Mouse (Mus musculus) hindbrain, embryonic 13.5 days (tissue): ENCODE data around the gene Gpc3. TPM values are rescaled to one million over a fixed set of nuclear protein-coding genes. Genes with fewer than 3 reads are reported as not detected.

Experiments used
- ATAC-seq: fragments of 200-750 bp; cut with Nextera tagmentation; 2 replicates; pipeline ENCODE4 v1.8.0; 2017; ENCODE audit warnings: moderate TSS enrichment; ENCODE audit not compliant: low FRiP score
- H3K27ac ChIP-seq: fragments of 300-500 bp; sonication (generic); 2 replicates; pipeline ENCODE4 v1.5.1; 2015; ENCODE audit warnings: inconsistent platforms, mild to moderate bottlenecking, moderate library complexity
- H3K27me3 ChIP-seq: fragments of 300-500 bp; sonication (generic); 2 replicates; pipeline ENCODE4 v1.6.1; 2015; ENCODE audit warnings: mild to moderate bottlenecking, inconsistent platforms
- H3K36me3 ChIP-seq: fragments of 300-500 bp; sonication (generic); 2 replicates; pipeline ENCODE4 v1.6.1; 2015; ENCODE audit warnings: mild to moderate bottlenecking, inconsistent platforms
- H3K4me1 ChIP-seq: fragments of 300-500 bp; sonication (generic); replicated peaks from 2 replicates; pipeline ENCODE4 v1.6.1; 2015; ENCODE audit warnings: inconsistent platforms
- H3K4me2 ChIP-seq: fragments of 300-500 bp; sonication (generic); 2 replicates; pipeline ENCODE4 v1.6.1; 2015; ENCODE audit warnings: inconsistent platforms, mild to moderate bottlenecking, moderate library complexity
- H3K4me3 ChIP-seq: fragments of 300-500 bp; sonication (generic); 2 replicates; pipeline ENCODE4 v1.5.1; 2015; ENCODE audit warnings: mild to moderate bottlenecking, inconsistent platforms
- H3K9ac ChIP-seq: fragments of 300-500 bp; sonication (generic); 2 replicates; pipeline ENCODE4 v1.6.1; 2015; ENCODE audit warnings: mild to moderate bottlenecking, inconsistent platforms
- H3K9me3 ChIP-seq: fragments of 300-500 bp; sonication (generic); 2 replicates; pipeline ENCODE4 v1.6.1; 2016; ENCODE audit warnings: inconsistent platforms
- WGBS: fragments of 180-500 bp; shearing (Covaris S2); methylation state at CpG from one replicate; pipeline ENCODE4 v1.1.7; 2015; 5-methylcytosine and 5-hydroxymethylcytosine counted together
- polyA plus RNA-seq: library from polyadenylated mRNA; unstranded; fragments of >200 nt; fragmentation: Nextera tagmentation; extraction: Ambion mirVana; gene quantifications from 2 replicates; pipeline ENCODE4 v1.2.1, GENCODE M21; 2015

The Gpc3 gene
- polyA plus RNA-seq, 1 experiment from 2014 or later = 110 TPM

DNA sequence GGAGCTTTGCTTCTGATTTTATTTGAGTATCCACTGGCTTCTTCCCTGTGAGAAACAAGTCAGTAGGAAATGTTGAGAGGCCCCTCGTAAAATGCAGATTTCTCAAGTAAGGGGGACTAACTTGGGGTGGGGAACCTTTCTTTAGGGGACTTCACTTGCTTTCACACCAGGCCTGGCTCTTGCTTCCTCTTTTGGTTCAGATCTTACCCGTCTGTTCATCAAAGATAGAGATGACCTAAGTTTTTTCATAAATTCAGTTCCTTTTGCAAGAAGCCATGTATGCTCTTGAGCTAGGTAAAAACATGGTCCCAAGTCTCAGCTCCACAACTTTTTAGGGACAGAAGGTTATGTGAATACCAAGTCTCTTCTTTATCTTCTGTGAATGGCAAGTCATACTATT, 164.6 kb downstream of the Gpc3 start:
- WGBS = 69% methylated on average over 2 of the region's 2 CpGs
- no peak overlapping the region for H3K9ac ChIP-seq
- no peaks in the 10 kb centered on the region for H3K27me3 ChIP-seq
- no peaks in the 10 kb centered on the region for H3K4me1 ChIP-seq
- H3K4me3 ChIP-seq = no peak overlapping the region
- no peak overlapping the region for H3K4me2 ChIP-seq
- H3K36me3 ChIP-seq = no peaks in the 10 kb centered on the region
- no peak overlapping the region for H3K27ac ChIP-seq
- H3K9me3 ChIP-seq = no peaks in the 10 kb centered on the region
- ATAC-seq = no peak

DNA sequence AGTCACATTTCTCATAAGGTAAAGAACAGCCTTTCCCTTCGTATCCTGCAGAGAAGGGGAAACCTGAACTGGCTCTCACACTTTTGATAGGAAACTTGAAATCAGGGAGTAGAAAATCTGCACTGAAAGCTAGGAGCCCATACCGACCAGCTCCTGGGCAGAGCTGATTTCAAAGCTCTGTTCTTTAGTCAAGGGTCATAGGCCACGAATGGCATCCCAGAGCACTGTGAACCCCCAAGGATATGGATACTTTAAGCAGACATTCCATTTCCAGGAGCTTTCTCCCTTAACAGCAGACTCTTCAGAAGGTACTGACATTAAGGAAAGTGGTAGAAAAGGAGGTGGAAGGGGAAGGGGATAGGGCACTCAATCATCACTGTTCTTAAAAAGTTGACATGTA, 165.3 kb downstream of the Gpc3 start:
- Histone ChIP-seq H3K9ac (no peak overlapping the region), H3K9me3 (no peaks in the 10 kb centered on the region), H3K4me1 (no peaks in the 10 kb centered on the region), H3K27me3 (no peaks in the 10 kb centered on the region), H3K36me3 (no peaks in the 10 kb centered on the region), H3K4me2 (no peak overlapping the region), H3K4me3 (no peak overlapping the region), H3K27ac (no peak overlapping the region)
- WGBS = 43% methylated on average over 3 of the region's 3 CpGs
- ATAC-seq = no peak

DNA sequence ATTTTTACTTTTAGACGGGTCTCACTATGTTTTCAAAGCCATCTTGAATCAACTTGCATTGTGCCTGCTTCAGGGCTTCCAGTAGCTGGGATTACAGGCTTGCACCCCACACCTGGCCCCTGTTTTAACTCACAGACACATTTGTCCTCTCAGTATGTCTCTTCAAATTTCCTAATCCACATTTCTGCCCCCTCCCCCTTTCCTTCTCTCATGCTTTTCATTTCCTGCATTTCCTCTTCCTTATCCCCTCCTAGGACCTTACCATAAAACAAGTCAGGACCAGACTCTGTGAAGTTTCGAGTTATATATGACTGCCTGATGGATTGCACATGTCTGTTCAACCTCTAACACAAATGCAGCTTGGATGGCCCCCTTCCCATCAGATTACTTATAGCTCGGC, 167.2 kb downstream of the Gpc3 start:
- WGBS = 81% methylated on average over 3 of the region's 3 CpGs
- Histone ChIP-seq H3K4me1 (no peaks in the 10 kb centered on the region), H3K27me3 (no peaks in the 10 kb centered on the region), H3K9ac (no peak overlapping the region), H3K9me3 (no peaks in the 10 kb centered on the region), H3K27ac (no peak overlapping the region), H3K4me2 (no peak overlapping the region), H3K4me3 (no peak overlapping the region), H3K36me3 (no peaks in the 10 kb centered on the region)
- ATAC-seq = no peak

DNA sequence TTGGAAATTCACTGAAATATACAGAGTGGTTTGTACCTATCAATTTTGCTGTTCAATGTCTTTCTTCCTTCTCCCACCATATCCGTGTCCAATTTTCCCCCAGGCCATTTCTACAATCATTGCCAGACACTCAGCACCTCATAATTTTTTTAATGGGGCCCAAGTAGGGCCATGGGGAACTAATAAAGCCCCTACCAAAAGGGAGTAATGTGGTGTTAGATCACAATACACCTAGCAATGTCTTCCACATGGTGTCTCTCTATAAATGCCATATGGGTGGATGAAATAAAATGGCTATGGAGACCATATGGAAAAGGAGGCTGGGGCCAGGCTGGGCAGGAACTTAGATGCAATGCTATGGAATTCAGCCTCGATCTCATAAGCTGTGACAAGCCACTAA, 168.8 kb downstream of the Gpc3 start:
- Histone ChIP-seq H3K9ac (no peak overlapping the region), H3K27me3 (no peaks in the 10 kb centered on the region), H3K9me3 (no peaks in the 10 kb centered on the region), H3K4me3 (no peak overlapping the region), H3K36me3 (no peaks in the 10 kb centered on the region), H3K27ac (no peak overlapping the region), H3K4me2 (no peak overlapping the region), H3K4me1 (no peaks in the 10 kb centered on the region)
- 72% methylated on average over 2 of the region's 2 CpGs for WGBS
- no peak for ATAC-seq

DNA sequence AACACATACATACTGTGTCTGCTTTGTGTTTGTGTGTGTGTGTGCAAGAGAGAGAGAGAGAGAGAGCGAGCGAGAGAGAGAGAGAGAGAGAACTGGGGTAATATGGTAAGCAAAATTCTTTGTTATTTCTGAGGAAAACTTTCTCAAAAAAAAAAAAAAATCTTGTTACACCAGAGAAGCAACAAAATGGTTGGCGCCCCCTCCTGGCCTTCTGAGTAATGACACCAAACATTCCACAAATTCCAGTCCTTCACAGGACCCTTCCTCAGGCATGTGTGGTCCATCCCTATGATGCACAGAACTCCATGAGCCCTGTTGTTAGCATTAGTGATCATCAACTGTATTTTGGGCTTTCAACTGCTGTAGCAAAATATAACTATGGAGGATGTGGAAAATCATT, 172.0 kb downstream of the Gpc3 start:
- no peak overlapping the region for H3K9ac ChIP-seq
- H3K4me3 ChIP-seq = no peak overlapping the region
- no peaks in the 10 kb centered on the region for H3K9me3 ChIP-seq
- H3K4me2 ChIP-seq = no peak overlapping the region
- ATAC-seq = no peak
- H3K27me3 ChIP-seq = no peaks in the 10 kb centered on the region
- 58% methylated on average over 3 of the region's 3 CpGs for WGBS
- H3K27ac ChIP-seq = no peak overlapping the region
- H3K36me3 ChIP-seq = no peaks in the 10 kb centered on the region
- no peaks in the 10 kb centered on the region for H3K4me1 ChIP-seq

DNA sequence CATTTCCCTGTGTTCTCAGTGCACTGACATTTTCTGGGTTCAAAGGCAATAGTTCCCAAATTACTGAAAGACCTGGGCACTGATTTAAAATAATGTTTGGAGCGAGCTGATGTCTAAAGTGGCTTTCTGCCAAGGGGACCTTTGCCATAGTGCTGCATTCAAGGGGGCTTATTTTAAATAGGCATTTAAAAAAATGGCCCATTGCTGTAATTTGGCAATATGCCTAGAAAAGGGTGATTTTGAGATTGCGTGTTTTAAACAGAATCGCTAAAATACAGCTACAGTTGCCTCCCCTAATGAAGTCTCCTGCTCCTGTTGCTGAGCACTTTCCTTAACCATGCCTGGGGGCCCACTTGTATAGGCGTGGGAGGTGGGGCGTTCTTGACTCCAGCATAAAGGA, 174.3 kb downstream of the Gpc3 start:
- H3K9ac ChIP-seq = no peak overlapping the region
- H3K4me1 ChIP-seq = no peaks in the 10 kb centered on the region
- no peaks in the 10 kb centered on the region for H3K27me3 ChIP-seq
- ATAC-seq = no peak
- no peak overlapping the region for H3K27ac ChIP-seq
- H3K4me2 ChIP-seq = no peak overlapping the region
- 68% methylated on average over 5 of the region's 5 CpGs for WGBS
- H3K4me3 ChIP-seq = no peak overlapping the region
- H3K36me3 ChIP-seq = no peaks in the 10 kb centered on the region
- no peaks in the 10 kb centered on the region for H3K9me3 ChIP-seq

DNA sequence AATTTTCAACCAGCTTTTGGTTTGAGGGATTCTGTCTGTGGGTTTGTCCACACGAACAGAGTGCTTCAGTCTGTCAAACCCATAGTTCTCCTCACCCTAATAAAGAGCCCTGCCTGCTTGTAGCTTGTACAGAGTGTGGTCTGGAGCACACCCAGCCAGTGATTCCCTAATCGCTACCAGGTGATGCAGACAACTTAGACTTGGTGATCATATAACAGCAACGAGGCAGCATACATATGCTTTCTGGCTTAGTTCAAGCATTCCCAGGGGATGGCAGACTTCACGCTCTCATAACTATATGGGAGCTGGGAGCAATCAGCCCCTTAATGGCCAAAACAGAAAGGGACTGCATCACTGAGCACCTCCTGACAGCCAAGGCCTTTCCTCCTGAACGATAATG, 188.1 kb downstream of the Gpc3 start:
- Histone ChIP-seq H3K27ac (no peak overlapping the region), H3K4me3 (no peak overlapping the region), H3K27me3 (no peaks in the 10 kb centered on the region), H3K9me3 (no peaks in the 10 kb centered on the region), H3K9ac (no peak overlapping the region), H3K4me2 (no peak overlapping the region), H3K4me1 (no peaks in the 10 kb centered on the region), H3K36me3 (no peaks in the 10 kb centered on the region)
- WGBS = 83% methylated on average over 5 of the region's 5 CpGs
- no peak for ATAC-seq

DNA sequence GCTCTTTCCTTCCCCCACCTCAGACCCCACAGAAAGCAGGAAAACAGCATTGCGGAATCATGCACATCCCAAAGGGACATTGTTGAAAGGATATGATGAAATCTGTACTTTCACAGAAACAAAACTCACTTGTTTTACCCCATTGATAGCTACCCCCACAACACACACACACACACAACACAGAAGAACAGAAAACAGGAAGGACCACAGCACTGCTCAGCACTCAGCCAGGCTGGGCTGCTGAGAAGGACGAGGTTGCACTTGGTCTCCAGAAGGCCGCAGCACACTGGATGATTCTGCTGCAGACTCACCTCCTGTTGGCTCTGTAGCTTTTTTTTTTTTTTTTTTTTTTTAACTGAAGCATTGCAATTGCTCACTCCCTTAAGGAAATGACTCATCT, 193.9 kb downstream of the Gpc3 start:
- ATAC-seq = no peak
- no peaks in the 10 kb centered on the region for H3K9me3 ChIP-seq
- H3K4me1 ChIP-seq = no peaks in the 10 kb centered on the region
- H3K27ac ChIP-seq = no peak overlapping the region
- no peaks in the 10 kb centered on the region for H3K27me3 ChIP-seq
- 80% methylated on average over 3 of the region's 3 CpGs for WGBS
- H3K4me3 ChIP-seq = no peak overlapping the region
- H3K9ac ChIP-seq = no peak overlapping the region
- H3K4me2 ChIP-seq = no peak overlapping the region
- H3K36me3 ChIP-seq = no peaks in the 10 kb centered on the region

DNA sequence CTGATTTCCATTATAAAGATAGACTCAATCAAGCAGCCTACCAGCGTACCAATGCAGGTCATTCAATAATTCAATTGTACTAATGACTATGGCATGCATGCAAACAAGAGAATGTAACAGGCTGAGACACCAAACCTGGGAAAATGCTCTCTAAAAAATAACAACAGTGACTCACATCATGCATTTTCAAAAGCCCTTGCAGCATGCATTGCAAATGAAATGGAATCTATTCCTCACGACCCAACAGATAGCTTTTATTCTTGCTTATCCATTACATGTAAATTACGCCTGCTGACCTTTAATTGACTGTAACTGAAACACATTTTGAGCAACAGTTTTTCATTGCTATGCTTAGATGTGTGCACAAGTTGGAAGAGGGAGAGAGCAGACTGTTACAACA, 200.8 kb downstream of the Gpc3 start:
- WGBS = 47% methylated on average over 3 of the region's 3 CpGs
- no peaks in the 10 kb centered on the region for H3K4me1 ChIP-seq

DNA sequence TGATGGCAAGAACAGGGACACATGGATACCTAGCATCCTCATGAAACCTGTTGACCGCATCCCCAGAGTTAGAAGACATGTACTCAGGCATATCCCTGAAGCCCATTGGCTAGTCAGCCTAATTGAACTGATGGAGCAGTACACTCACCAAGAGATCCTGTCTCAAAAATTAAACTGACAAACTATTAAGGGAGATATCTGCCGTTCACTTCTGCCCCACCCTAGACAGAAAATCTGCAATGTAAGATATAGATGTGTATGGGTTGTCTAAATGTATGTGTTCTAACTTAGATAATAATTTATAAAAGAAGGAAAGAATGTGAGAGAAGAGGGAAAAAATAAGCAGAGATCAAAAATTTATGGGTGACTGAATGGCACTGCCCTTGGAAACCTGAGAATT, 212.6 kb downstream of the Gpc3 start:
- Histone ChIP-seq H3K27me3 (no peaks in the 10 kb centered on the region), H3K9ac (no peak overlapping the region), H3K27ac (no peak overlapping the region), H3K9me3 (no peaks in the 10 kb centered on the region), H3K4me2 (no peak overlapping the region), H3K4me3 (no peak overlapping the region), H3K4me1 (no peaks in the 10 kb centered on the region), H3K36me3 (no peaks in the 10 kb centered on the region)
- ATAC-seq = no peak
- 94% methylated on average over 2 of the region's 2 CpGs for WGBS

More for the DNA sequence above, 200.8 kb downstream of the Gpc3 start:
- no peak overlapping the region for H3K4me3 ChIP-seq
- no peak overlapping the region for H3K9ac ChIP-seq
- no peak overlapping the region for H3K27ac ChIP-seq
- no peak for ATAC-seq
- no peaks in the 10 kb centered on the region for H3K36me3 ChIP-seq
- H3K27me3 ChIP-seq = no peaks in the 10 kb centered on the region
- no peaks in the 10 kb centered on the region for H3K9me3 ChIP-seq
- no peak overlapping the region for H3K4me2 ChIP-seq

DNA sequence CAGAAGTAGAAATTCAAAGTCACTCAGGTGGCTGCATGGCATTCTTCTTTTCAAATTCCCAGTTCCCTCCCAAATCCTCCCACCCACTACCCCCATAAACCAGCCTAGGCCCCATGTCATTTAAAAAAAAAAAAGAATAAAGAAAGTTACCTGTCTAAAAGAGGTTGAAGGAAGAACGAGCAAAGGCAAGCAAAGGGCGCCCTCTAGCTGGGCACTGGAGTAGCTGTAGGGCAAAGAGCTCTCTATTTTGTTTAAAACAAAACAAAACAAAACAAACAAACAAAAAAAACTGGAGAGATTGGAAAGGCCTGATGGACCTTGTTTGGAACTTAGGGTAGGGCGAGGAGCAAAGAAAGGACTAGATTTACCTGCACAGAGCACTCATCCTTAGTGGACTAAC, 238.6 kb downstream of the Gpc3 start:
- Histone ChIP-seq H3K27me3 (peaks cover 10% of the 10 kb centered on the region; the same call in 1 of the 2 replicates), H3K4me3 (no peak overlapping the region), H3K9me3 (no peaks in the 10 kb centered on the region), H3K36me3 (no peaks in the 10 kb centered on the region), H3K4me2 (no peak overlapping the region), H3K27ac (no peak overlapping the region), H3K4me1 (no peaks in the 10 kb centered on the region), H3K9ac (no peak overlapping the region)
- 60% methylated on average over 3 of the region's 3 CpGs for WGBS
- ATAC-seq = no peak

DNA sequence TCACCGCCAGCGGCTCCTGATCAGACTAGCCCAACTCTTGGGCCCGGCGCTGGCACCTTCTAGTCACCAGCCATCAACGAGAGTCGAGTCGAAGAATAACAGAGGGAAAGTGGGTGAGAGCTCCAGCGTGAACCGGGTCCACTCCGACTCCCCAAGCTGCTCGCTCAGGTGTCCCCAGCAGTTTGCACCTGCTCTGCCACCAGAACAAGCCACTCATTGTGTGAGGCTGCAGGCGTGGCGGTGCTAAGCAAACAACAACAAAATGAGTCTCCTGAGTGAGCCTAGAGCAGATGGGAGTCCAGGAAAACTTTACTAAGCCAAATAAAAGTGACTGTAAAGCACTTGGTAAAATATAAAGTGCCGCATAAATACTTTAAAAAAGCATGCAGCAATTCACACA, 239.5 kb downstream of the Gpc3 start:
- Histone ChIP-seq H3K27ac (no peak overlapping the region), H3K36me3 (no peaks in the 10 kb centered on the region), H3K4me2 (no peak overlapping the region), H3K4me3 (no peak overlapping the region), H3K27me3 (peaks cover 10% of the 10 kb centered on the region; the same call in 1 of the 2 replicates), H3K9me3 (no peaks in the 10 kb centered on the region), H3K9ac (no peak overlapping the region), H3K4me1 (peaks cover 5% of the 10 kb centered on the region; the same call in 1 of the 2 replicates)
- 82% methylated on average over 14 of the region's 14 CpGs for WGBS
- ATAC-seq = no peak

DNA sequence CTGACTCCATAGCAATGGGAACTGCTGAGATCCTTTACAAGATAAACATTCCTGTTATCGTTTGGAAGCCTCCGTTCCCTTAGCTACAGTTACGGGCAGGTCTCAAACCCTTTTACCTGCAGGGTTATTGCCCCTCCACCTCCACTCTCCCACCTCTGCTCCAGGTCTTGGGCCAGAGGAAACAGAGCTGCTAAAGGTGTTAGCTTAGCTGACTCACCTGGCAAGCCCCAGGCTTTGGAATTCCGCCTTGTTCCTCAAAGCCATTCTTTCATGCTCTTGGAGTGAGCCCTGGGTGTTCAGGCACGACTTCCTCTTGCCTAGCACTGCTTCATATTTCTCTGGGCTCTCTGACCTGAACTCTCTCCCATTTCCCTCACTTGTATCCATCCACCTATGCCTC, 241.3 kb downstream of the Gpc3 start:
- H3K4me3 ChIP-seq = no peak overlapping the region
- no peak overlapping the region for H3K27ac ChIP-seq
- no peak for ATAC-seq
- H3K27me3 ChIP-seq = peaks cover 10% of the 10 kb centered on the region; the same call in 1 of the 2 replicates
- no peak overlapping the region for H3K9ac ChIP-seq
- 86% methylated on average over 5 of the region's 5 CpGs for WGBS
- no peak overlapping the region for H3K4me2 ChIP-seq
- no peaks in the 10 kb centered on the region for H3K9me3 ChIP-seq
- H3K4me1 ChIP-seq = peaks cover 6% of the 10 kb centered on the region; the same call in 1 of the 2 replicates
- no peaks in the 10 kb centered on the region for H3K36me3 ChIP-seq
